Mouse (Mus musculus) ES-E14 (cell line): ENCODE data around the gene Ldhb.

Experiments used
- CHD2 ChIP-seq: IDR thresholded peaks from 2 replicates; pipeline ENCODE4 v1.6.1; 2014; ENCODE audit warnings: mild to moderate bottlenecking, low read depth, low read length, inconsistent platforms
- HCFC1 ChIP-seq: IDR thresholded peaks from 2 replicates; pipeline ENCODE4 v1.6.1; 2012; ENCODE audit warnings: low read length, inconsistent platforms, borderline replicate concordance; ENCODE audit not compliant: insufficient read depth

- TF ChIP-seq CHD2 (no peak), HCFC1 (no peak)
Measured at GRCm38 (mm10) chr6:142540131-142540530, 32.4 kb upstream of the Ldhb start.
